Comparison of ENCODE assay signal across 19 mouse cellular contexts in genomic region chr12:14338244-14338799, GRCm38 (mm10).
DNase-seq lines count a peak whose midpoint lies in the region; ATAC-seq and TF ChIP-seq lines count a peak whose summit lies in the region.
"Had no signal": no experiment of that assay in that cellular context is flagged by ENCODE, and none has a peak within 500 bp of the region (broad histone marks: within the 10 kb centered on the region; RNA-seq: fewer than 3 reads in every experiment).

No protein-coding gene starts in this region.

- DNase-seq in embryonic facial prominence, embryonic 14.5 days (ENCODE audit: low spot score) = peak; percentile 11
- DNase-seq in embryonic facial prominence, embryonic 10.5 days (ENCODE audit: low spot score) = no peak
- DNase-seq in kidney, postnatal 4 days = peak; percentile 15 to 27
- no peak for DNase-seq in kidney, adult 8-10 months
- DNase-seq in brain, adult 2 months (ENCODE audit: low read depth, low spot score) = peak; percentile 56
- DNase-seq in cerebellum, adult 9-11 months = no peak
- no peak for DNase-seq in forebrain, embryonic 14.5 days (ENCODE audit: low spot score)
- DNase-seq: cerebellum, adult 18-20 months; gastrocnemius, adult 2 months; heart, postnatal 4 days; lung, adult 18-20 months; lung, postnatal 4 days; thymus, postnatal 14 days had no signal

- H3K27me3 ChIP-seq in embryonic facial prominence, embryonic 14.5 days (replicated peaks; ENCODE audit: control insufficient read depth, insufficient read depth, low read length) = no peaks in the 10 kb centered on the region
- no peaks in the 10 kb centered on the region for H3K27me3 ChIP-seq in embryonic facial prominence, embryonic 10.5 days (replicated peaks; ENCODE audit: low read depth, poor library complexity, severe bottlenecking)
- no peaks in the 10 kb centered on the region for H3K27me3 ChIP-seq in myocyte (ENCODE audit: control insufficient read depth, insufficient read depth, insufficient read length)
- no peaks in the 10 kb centered on the region for H3K27me3 ChIP-seq in forebrain, embryonic 14.5 days (replicated peaks; ENCODE audit: control insufficient read depth, insufficient read depth, low read length)
- H3K27me3 ChIP-seq: heart, embryonic 12.5 days; limb, embryonic 13.5 days; midbrain, embryonic 15.5 days; stomach, embryonic 15.5 days had no signal

- TF ChIP-seq POLR2A in myocyte (IDR thresholded peaks at IDR 0.05; ENCODE audit: insufficient read length, low read depth) = no peak

- no peak overlapping the region for H3K4me2 ChIP-seq in embryonic facial prominence, embryonic 14.5 days (ENCODE audit: low read depth, low read length)
- H3K4me2 ChIP-seq in myocyte (ENCODE audit: low read depth) = peak overlapping the region; percentile 16
- H3K4me2 ChIP-seq in forebrain, embryonic 14.5 days (ENCODE audit: low read length) = no peak overlapping the region
- H3K4me2 ChIP-seq: heart, embryonic 12.5 days; limb, embryonic 13.5 days; midbrain, embryonic 15.5 days; stomach, embryonic 15.5 days had no signal

- H3K27ac ChIP-seq in embryonic facial prominence, embryonic 14.5 days (replicated peaks; ENCODE audit: low read depth, low read length) = no peak overlapping the region
- no peak overlapping the region for H3K27ac ChIP-seq in embryonic facial prominence, embryonic 10.5 days (replicated peaks)
- H3K27ac ChIP-seq in forebrain, embryonic 14.5 days (ENCODE audit: low read depth, low read length) = no peak overlapping the region
- H3K27ac ChIP-seq: gastrocnemius, adult 2 months; limb, embryonic 13.5 days; midbrain, embryonic 15.5 days; stomach, embryonic 15.5 days had no signal

- H3K4me3 ChIP-seq in embryonic facial prominence, embryonic 14.5 days (ENCODE audit: low read depth, low read length) = no peak overlapping the region
- no peak overlapping the region for H3K4me3 ChIP-seq in embryonic facial prominence, embryonic 10.5 days
- no peak overlapping the region for H3K4me3 ChIP-seq in myocyte
- H3K4me3 ChIP-seq in forebrain, embryonic 14.5 days (ENCODE audit: low read depth, low read length) = no peak overlapping the region
- H3K4me3 ChIP-seq: gastrocnemius, adult 2 months; heart, embryonic 12.5 days; limb, embryonic 13.5 days; midbrain, embryonic 15.5 days; stomach, embryonic 15.5 days had no signal

- H3ac ChIP-seq in myocyte (ENCODE audit: control insufficient read depth, insufficient read length) = no peak overlapping the region

- no peaks in the 10 kb centered on the region for H3K4me1 ChIP-seq in embryonic facial prominence, embryonic 14.5 days (ENCODE audit: control insufficient read depth, insufficient read depth, low read length)
- no peaks in the 10 kb centered on the region for H3K4me1 ChIP-seq in embryonic facial prominence, embryonic 10.5 days
- H3K4me1 ChIP-seq in forebrain, embryonic 14.5 days (ENCODE audit: control insufficient read depth, insufficient read depth, low read length) = no peaks in the 10 kb centered on the region
- H3K4me1 ChIP-seq: heart, embryonic 12.5 days; limb, embryonic 13.5 days; midbrain, embryonic 15.5 days; stomach, embryonic 15.5 days had no signal

- H3K9ac ChIP-seq in embryonic facial prominence, embryonic 14.5 days (ENCODE audit: low read depth, low read length) = no peak overlapping the region
- H3K9ac ChIP-seq in forebrain, embryonic 14.5 days (ENCODE audit: low read length) = no peak overlapping the region
- H3K9ac ChIP-seq: heart, embryonic 12.5 days; limb, embryonic 13.5 days; midbrain, embryonic 15.5 days; stomach, embryonic 15.5 days had no signal

- H3K9me3 ChIP-seq in embryonic facial prominence, embryonic 14.5 days (ENCODE audit: control insufficient read depth, low read length) = no peaks in the 10 kb centered on the region
- H3K9me3 ChIP-seq in embryonic facial prominence, embryonic 10.5 days = no peaks in the 10 kb centered on the region
- no peaks in the 10 kb centered on the region for H3K9me3 ChIP-seq in forebrain, embryonic 14.5 days (replicated peaks; ENCODE audit: control insufficient read depth, low read length)
- H3K9me3 ChIP-seq: heart, embryonic 12.5 days; limb, embryonic 13.5 days; midbrain, embryonic 15.5 days; stomach, embryonic 15.5 days had no signal

- no peaks in the 10 kb centered on the region for H3K36me3 ChIP-seq in embryonic facial prominence, embryonic 14.5 days (ENCODE audit: control insufficient read depth, insufficient read depth, low read length)
- H3K36me3 ChIP-seq in embryonic facial prominence, embryonic 10.5 days (replicated peaks) = no peaks in the 10 kb centered on the region
- no peaks in the 10 kb centered on the region for H3K36me3 ChIP-seq in myocyte (ENCODE audit: control insufficient read depth, insufficient read depth)
- no peaks in the 10 kb centered on the region for H3K36me3 ChIP-seq in forebrain, embryonic 14.5 days (ENCODE audit: control insufficient read depth, insufficient read depth, low read length)
- H3K36me3 ChIP-seq: heart, embryonic 12.5 days; limb, embryonic 13.5 days; midbrain, embryonic 15.5 days; stomach, embryonic 15.5 days had no signal

- H3K79me2 ChIP-seq in myocyte (ENCODE audit: control insufficient read depth, insufficient read depth) = no peaks in the 10 kb centered on the region

- WGBS in embryonic facial prominence, embryonic 14.5 days = 48% methylated on average over 5 of the region's 5 CpGs
- 49% methylated on average over 5 of the region's 5 CpGs for WGBS in embryonic facial prominence, embryonic 10.5 days
- 50% methylated on average over 5 of the region's 5 CpGs for WGBS in forebrain, embryonic 14.5 days

- 0 out of 2 replicates have a peak, but pooled peaks have one; percentile 33 for ATAC-seq in embryonic facial prominence, embryonic 14.5 days (ENCODE audit: low read depth)
- ATAC-seq in forebrain, embryonic 14.5 days = no peak
- ATAC-seq: intestine, embryonic 16.5 days; midbrain, embryonic 15.5 days had no signal

TF ChIP-seq in myocyte, 11 proteins besides CTCF, POLR2A, EP300 and RAD21:
- TF ChIP-seq TCF3 (IDR thresholded peaks at IDR 0.05; ENCODE audit: insufficient read length, low read depth) (no peak), MYOG (IDR thresholded peaks at IDR 0.05; ENCODE audit: control insufficient read depth in 1 of 3, insufficient read depth in 1 of 3, insufficient read length in 2 of 3, low read depth in 2 of 3) (peak in 1 of 3 experiments; percentile 4), MAX (IDR thresholded peaks at IDR 0.05; ENCODE audit: low read depth) (no peak), MYOD1 (IDR thresholded peaks at IDR 0.05; ENCODE audit: control insufficient read depth in 1 of 3, insufficient read length in 2 of 3, low read depth in 2 of 3) (peak in 1 of 3 experiments; percentile 57), CEBPB (IDR thresholded peaks at IDR 0.05; ENCODE audit: insufficient read depth, poor library complexity, severe bottlenecking) (0 out of 2 replicates have a peak, but pooled peaks have one; percentile 8)

Comparison
In these comparisons a context has a peak if more than half of its experiments do, and no peak if none do; other contexts are left out.
1. DNase-seq: peak in embryonic facial prominence, embryonic 14.5 days (single experiment), kidney, postnatal 4 days (2 of 2) and brain, adult 2 months (single experiment); none in embryonic facial prominence, embryonic 10.5 days (single experiment), kidney, adult 8-10 months (0 of 2), cerebellum, adult 9-11 months (single experiment) and forebrain, embryonic 14.5 days (single experiment).